Mouse (Mus musculus): Measurements from ENCODE around the gene 1600012H06Rik. TPM values are rescaled to one million over a fixed set of nuclear protein-coding genes. Genes with fewer than 3 reads are reported as not detected.
"Not testable (repeated sequence)": the region's sequence is repeated elsewhere in the genome, so short reads cannot be mapped to it uniquely, and the experiment has no call there.

The 1600012H06Rik gene
- polyA plus RNA-seq, 1 experiment: 20.6 TPM

DNA sequence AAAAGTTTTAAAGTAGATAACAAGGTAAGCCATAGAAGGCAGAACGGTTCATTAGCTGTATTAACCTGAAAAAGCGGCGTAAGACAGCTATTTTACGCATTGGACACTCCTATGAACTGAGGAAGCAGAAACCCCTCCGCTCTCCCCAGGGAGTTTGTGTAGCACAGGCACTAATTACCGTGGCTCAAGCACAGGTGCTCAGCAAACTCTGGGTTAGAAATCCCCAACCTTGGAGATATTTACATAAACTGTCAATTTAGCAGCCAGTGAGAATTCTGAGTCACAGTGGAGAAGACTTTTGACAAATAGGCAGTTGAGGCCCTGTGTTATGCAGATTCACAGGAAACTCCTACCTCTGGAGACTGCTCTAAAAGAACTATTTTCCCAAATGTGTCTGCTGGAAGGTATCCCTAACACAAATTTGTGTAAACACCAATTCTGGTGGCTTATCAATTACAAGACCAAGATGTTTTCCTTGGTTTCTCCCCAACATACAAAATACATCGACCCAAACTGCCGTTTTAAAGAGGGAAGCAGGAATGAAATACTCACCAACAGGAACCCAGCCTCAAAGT is 15.3 kb upstream of the 1600012H06Rik start:
- WGBS: 78% methylated on average over 8 of the region's 8 CpGs

DNA sequence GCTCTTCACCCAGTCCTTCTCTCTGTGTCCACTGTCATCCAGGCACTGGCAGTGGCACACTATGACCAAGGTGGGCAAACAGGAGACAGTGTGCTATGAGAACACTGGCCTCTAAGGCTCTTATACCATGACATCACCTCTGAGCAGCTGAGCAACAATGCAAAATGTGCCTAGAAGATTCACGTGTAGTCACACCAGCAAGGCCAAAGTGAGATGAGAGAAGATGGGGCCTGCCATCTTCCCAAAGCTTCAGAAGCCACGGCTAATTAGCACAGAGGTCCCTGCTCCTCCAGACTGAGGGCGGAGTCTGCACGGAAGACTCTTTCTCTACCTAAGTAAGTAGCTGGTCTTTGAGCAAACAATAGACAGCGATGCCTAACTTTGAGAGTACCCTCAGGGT is 14.4 kb upstream of the 1600012H06Rik start:
- Histone ChIP-seq H3K36me3 (ENCODE audit: control insufficient read depth, insufficient read depth, low read length) (no peaks in the 10 kb centered on the region), H3K27me3 (replicated peaks; ENCODE audit: control insufficient read depth, insufficient read depth, low read length) (no peaks in the 10 kb centered on the region), H3K4me3 (ENCODE audit: insufficient read depth, low read depth, low read length) (no peak overlapping the region), H3K27ac (ENCODE audit: insufficient read depth, low read depth, low read length) (no peak overlapping the region), H3K4me1 (ENCODE audit: control insufficient read depth, insufficient read depth, low read length) (no peaks in the 10 kb centered on the region)
- DNase-seq: no peak
- WGBS: 71% methylated on average over 5 of the region's 5 CpGs
- TF ChIP-seq CTCF (conservative IDR thresholded peaks at IDR 0.05; ENCODE audit: insufficient read depth, insufficient read length, low read depth, low read length) (no peak), POLR2A (IDR thresholded peaks at IDR 0.05; ENCODE audit: low read depth, low read length) (no peak)

More for the DNA sequence above, 15.3 kb upstream of the 1600012H06Rik start:
- H3K27ac ChIP-seq (ENCODE audit: insufficient read depth, low read depth, low read length): no peak overlapping the region
- H3K36me3 ChIP-seq (ENCODE audit: control insufficient read depth, insufficient read depth, low read length): no peaks in the 10 kb centered on the region
- H3K4me3 ChIP-seq (ENCODE audit: insufficient read depth, low read depth, low read length): no peak overlapping the region
- no peak for TF ChIP-seq POLR2A (IDR thresholded peaks at IDR 0.05; ENCODE audit: low read depth, low read length)
- no peak for TF ChIP-seq CTCF (conservative IDR thresholded peaks at IDR 0.05; ENCODE audit: insufficient read depth, insufficient read length, low read depth, low read length)
- H3K4me1 ChIP-seq (ENCODE audit: control insufficient read depth, insufficient read depth, low read length): no peaks in the 10 kb centered on the region
- no peaks in the 10 kb centered on the region for H3K27me3 ChIP-seq (replicated peaks; ENCODE audit: control insufficient read depth, insufficient read depth, low read length)
- no peak for DNase-seq

DNA sequence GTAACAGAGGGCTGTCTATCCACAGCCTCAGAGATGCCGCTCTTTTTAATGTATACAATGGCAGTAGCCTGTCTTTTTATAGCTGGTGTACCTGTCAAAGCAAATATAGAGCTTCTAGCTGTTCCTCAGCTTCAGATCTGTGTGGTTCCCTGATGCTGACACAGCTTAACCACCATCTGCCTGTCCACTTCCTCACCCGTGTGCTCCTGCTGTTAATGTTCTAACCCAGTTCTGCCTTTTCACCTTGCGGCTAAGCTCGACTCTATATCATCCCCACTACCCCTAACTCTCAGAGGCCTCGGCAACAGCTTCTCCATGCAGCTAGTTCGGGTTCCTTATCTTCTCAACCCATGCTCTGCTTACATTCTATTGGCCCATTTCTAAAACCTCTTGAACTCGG is 12.3 kb upstream of the 1600012H06Rik start:
- H3K36me3 ChIP-seq (ENCODE audit: control insufficient read depth, insufficient read depth, low read length): no peaks in the 10 kb centered on the region
- H3K27ac ChIP-seq (ENCODE audit: insufficient read depth, low read depth, low read length): no peak overlapping the region
- H3K4me1 ChIP-seq (ENCODE audit: control insufficient read depth, insufficient read depth, low read length): no peaks in the 10 kb centered on the region
- TF ChIP-seq POLR2A (IDR thresholded peaks at IDR 0.05; ENCODE audit: low read depth, low read length) (no peak), CTCF (conservative IDR thresholded peaks at IDR 0.05; ENCODE audit: insufficient read depth, insufficient read length, low read depth, low read length) (no peak)
- H3K27me3 ChIP-seq (replicated peaks; ENCODE audit: control insufficient read depth, insufficient read depth, low read length): no peaks in the 10 kb centered on the region
- DNase-seq: no peak
- WGBS: 79% methylated on average over 7 of the region's 7 CpGs
- H3K4me3 ChIP-seq (ENCODE audit: insufficient read depth, low read depth, low read length): no peak overlapping the region

DNA sequence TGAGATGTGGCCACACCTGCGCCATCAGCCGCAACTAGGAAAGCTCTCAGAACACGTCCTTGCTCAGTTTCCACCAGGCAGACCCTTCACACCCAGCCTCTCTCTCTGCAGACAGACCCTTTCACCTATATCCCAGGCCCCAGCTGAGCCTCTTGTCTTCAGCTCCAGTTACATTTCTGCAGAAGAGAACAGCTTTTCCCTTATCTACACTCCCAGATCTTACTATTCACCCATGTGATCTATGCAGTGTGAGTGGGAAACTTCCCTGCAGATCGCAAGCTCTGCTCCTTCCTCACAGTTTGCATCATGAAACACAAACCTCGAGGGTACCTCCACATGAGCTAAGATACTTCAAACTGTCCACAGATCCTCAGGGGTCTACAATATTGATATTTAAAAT is 11.5 kb upstream of the 1600012H06Rik start:
- no peaks in the 10 kb centered on the region for H3K36me3 ChIP-seq (ENCODE audit: control insufficient read depth, insufficient read depth, low read length)
- H3K27ac ChIP-seq (ENCODE audit: insufficient read depth, low read depth, low read length): no peak overlapping the region
- no peaks in the 10 kb centered on the region for H3K27me3 ChIP-seq (replicated peaks; ENCODE audit: control insufficient read depth, insufficient read depth, low read length)
- H3K4me3 ChIP-seq (ENCODE audit: insufficient read depth, low read depth, low read length): no peak overlapping the region
- 82% methylated on average over 5 of the region's 5 CpGs for WGBS
- DNase-seq: no peak
- H3K4me1 ChIP-seq (ENCODE audit: control insufficient read depth, insufficient read depth, low read length): no peaks in the 10 kb centered on the region
- TF ChIP-seq POLR2A (IDR thresholded peaks at IDR 0.05; ENCODE audit: low read depth, low read length): no peak
- no peak for TF ChIP-seq CTCF (conservative IDR thresholded peaks at IDR 0.05; ENCODE audit: insufficient read depth, insufficient read length, low read depth, low read length)

DNA sequence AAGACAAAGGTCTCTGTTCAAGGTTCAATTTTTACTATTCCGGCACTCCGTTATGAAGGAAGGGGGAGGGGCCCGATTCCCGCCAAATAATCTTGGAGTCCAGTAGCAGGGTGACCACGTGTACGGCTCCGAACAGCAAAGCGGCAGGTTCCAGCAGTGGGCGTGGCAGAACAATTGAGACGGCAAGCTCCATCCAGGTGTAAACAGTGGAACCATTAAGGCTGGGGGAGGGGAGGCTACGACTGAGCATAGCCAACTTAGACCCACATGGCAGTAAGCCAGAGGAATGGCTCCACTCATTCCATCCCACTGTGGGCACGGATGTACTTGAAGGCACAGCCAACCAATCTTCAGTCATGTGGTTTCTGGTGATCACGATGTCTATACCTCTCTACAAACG is 7.7 kb upstream of the 1600012H06Rik start:
- DNase-seq; H3K27me3 ChIP-seq (replicated peaks; ENCODE audit: control insufficient read depth, insufficient read depth, low read length); H3K4me3 ChIP-seq (ENCODE audit: insufficient read depth, low read depth, low read length); H3K4me1 ChIP-seq (ENCODE audit: control insufficient read depth, insufficient read depth, low read length); H3K27ac ChIP-seq (ENCODE audit: insufficient read depth, low read depth, low read length); H3K36me3 ChIP-seq (ENCODE audit: control insufficient read depth, insufficient read depth, low read length): not testable (repeated sequence)
- 70% methylated on average over 14 of the region's 14 CpGs for WGBS

DNA sequence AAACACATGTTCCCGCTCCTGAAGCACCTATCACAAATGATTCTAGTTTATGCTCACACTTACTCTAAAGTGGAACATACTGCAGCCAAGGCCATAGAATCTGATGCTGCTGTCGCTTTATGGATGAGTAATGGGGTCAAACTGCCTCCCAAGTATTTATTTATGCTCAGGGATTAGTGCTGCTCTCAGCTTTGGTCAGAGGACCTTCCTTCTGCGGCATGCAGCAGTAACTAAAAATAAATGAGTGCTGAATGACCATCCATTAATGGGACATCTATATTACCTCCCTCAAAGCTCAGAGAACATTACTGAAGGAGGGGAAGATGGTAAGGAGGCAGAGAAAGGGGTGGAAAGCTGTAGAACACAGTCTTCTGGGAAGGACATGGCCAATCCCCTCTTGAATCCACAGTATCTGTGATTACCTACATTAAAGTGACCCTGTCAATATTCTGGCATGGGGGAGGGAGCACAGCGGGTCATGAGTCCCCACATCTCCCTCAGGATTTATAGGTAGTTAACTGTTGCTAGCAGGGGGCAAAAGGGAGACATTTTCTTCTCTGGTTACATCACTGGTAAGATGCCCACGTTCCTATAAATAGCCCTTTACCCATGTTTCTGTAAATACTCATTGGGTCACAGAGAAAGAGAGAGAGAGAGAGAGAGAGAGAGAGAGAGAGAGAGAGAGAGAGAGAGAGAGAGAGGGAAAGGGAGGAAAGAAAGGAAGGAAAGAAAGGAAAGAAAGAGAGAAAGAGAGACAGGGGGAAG is 7.0 kb upstream of the 1600012H06Rik start:
- H3K36me3 ChIP-seq (ENCODE audit: control insufficient read depth, insufficient read depth, low read length): no peaks in the 10 kb centered on the region
- 52% methylated on average over 5 of the region's 5 CpGs for WGBS
- no peak for TF ChIP-seq CTCF (conservative IDR thresholded peaks at IDR 0.05; ENCODE audit: insufficient read depth, insufficient read length, low read depth, low read length)
- no peak for TF ChIP-seq POLR2A (IDR thresholded peaks at IDR 0.05; ENCODE audit: low read depth, low read length)
- H3K27me3 ChIP-seq (replicated peaks; ENCODE audit: control insufficient read depth, insufficient read depth, low read length): no peaks in the 10 kb centered on the region
- no peaks in the 10 kb centered on the region for H3K4me1 ChIP-seq (ENCODE audit: control insufficient read depth, insufficient read depth, low read length)
- no peak overlapping the region for H3K4me3 ChIP-seq (ENCODE audit: insufficient read depth, low read depth, low read length)
- H3K27ac ChIP-seq (ENCODE audit: insufficient read depth, low read depth, low read length): no peak overlapping the region
- DNase-seq: no peak

DNA sequence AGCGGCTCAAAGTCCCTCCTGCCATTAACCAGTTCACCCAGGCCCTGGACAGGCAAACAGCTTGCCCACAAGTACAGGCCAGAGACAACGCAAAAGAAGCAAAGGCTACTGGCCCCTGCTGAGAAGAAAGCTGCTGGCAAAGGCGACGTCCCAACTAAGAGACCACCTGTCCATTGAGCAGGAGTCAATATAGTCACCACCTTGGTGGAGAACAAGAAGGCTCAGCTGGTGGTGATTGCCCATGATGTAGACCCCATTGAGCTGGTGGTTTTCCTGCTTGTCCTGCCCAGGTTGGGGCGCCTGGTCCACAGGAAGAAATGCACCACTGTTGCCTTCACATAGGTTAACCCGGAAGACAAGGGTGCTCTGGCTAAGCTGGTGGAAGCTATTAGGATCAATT is 803 bp upstream of the 1600012H06Rik start:
- not testable (repeated sequence) for DNase-seq; H3K36me3 ChIP-seq (ENCODE audit: control insufficient read depth, insufficient read depth, low read length); H3K27ac ChIP-seq (ENCODE audit: insufficient read depth, low read depth, low read length); H3K27me3 ChIP-seq (replicated peaks; ENCODE audit: control insufficient read depth, insufficient read depth, low read length)
- Histone ChIP-seq H3K4me3 (ENCODE audit: insufficient read depth, low read depth, low read length) (peak overlapping the region; percentile 82), H3K4me1 (ENCODE audit: control insufficient read depth, insufficient read depth, low read length) (peaks cover 11% of the 10 kb centered on the region; the same call in 1 of the 2 replicates)
- WGBS: 77% methylated on average over 6 of the region's 6 CpGs
